Mouse (Mus musculus) thymus, adult 2 months (tissue): ENCODE measurements around the gene Oas1g. TPM values are rescaled to one million over a fixed set of nuclear protein-coding genes. Genes with fewer than 3 reads are reported as not detected.
A peak's percentile ranks its signal among the peaks of the same experiment; 100 is the strongest.

ENCODE experiments used
- DNase-seq: peaks from one replicate; pipeline ENCODE4 v3.0.0; 2021
- H3K27ac ChIP-seq: fragments of 200-500 bp; 2 replicates; pipeline ENCODE4 v1.5.1; 2012; ENCODE audit warnings: low read length, control low read depth; ENCODE audit not compliant: control insufficient read depth, insufficient read depth
- H3K27me3 ChIP-seq: fragments of 200-500 bp; 2 replicates; pipeline ENCODE4 v1.6.1; 2012; ENCODE audit warnings: mild to moderate bottlenecking, low read length, moderate library complexity, mixed read lengths; ENCODE audit not compliant: control insufficient read depth, insufficient read depth
- H3K36me3 ChIP-seq: fragments of 200-500 bp; 2 replicates; pipeline ENCODE4 v1.6.1; 2012; ENCODE audit warnings: mild to moderate bottlenecking, low read length, moderate library complexity; ENCODE audit not compliant: control insufficient read depth, insufficient read depth
- H3K4me1 ChIP-seq: fragments of 200-500 bp; replicated peaks from 2 replicates; pipeline ENCODE4 v1.6.1; 2012; ENCODE audit warnings: low read length; ENCODE audit not compliant: control insufficient read depth, insufficient read depth
- H3K4me3 ChIP-seq: fragments of 200-500 bp; 2 replicates; pipeline ENCODE4 v1.5.1; 2012; ENCODE audit warnings: mild to moderate bottlenecking, low read length, control low read depth, moderate library complexity; ENCODE audit not compliant: control insufficient read depth, insufficient read depth
- CTCF ChIP-seq: fragments of 200-500 bp; IDR thresholded peaks from 2 replicates; pipeline ENCODE4 v1.5.1; 2012; ENCODE audit warnings: mild to moderate bottlenecking, control low read depth, low read length, moderate library complexity, borderline replicate concordance; ENCODE audit not compliant: control insufficient read depth, poor library complexity, insufficient read depth; ENCODE audit errors: extremely low read depth
- POLR2A ChIP-seq: fragments of 200-500 bp; IDR thresholded peaks from 2 replicates; pipeline ENCODE4 v1.6.1; 2012; ENCODE audit warnings: mild to moderate bottlenecking, low read length, control low read depth, moderate library complexity; ENCODE audit not compliant: control insufficient read depth, poor library complexity, insufficient read depth; ENCODE audit errors: extremely low read depth
- WGBS: fragments of 180-500 bp; shearing (Covaris S2); methylation state at CpG from one replicate; pipeline ENCODE4 v1.1.7; 2018; 5-methylcytosine and 5-hydroxymethylcytosine counted together
- polyA plus RNA-seq: library from polyadenylated mRNA; depleted of rRNA; stranded (reverse); fragments of >200 nt; gene quantifications from 2 replicates; pipeline ENCODE4 v1.2.3, GENCODE M21; 2012

Oas1g gene
- polyA plus RNA-seq, 1 experiment, result 10.2 TPM

GRCm38 (mm10) chr5:120869436-120870015, 17.9 kb downstream of the Oas1g start:
- no peak for DNase-seq
- H3K4me3 ChIP-seq, result no peak overlapping the region
- no peaks in the 10 kb centered on the region for H3K36me3 ChIP-seq
- H3K27ac ChIP-seq, result no peak overlapping the region
- 89% methylated on average over 7 of the region's 7 CpGs for WGBS
- no peaks in the 10 kb centered on the region for H3K4me1 ChIP-seq
- no peaks in the 10 kb centered on the region for H3K27me3 ChIP-seq
- TF ChIP-seq POLR2A (no peak), CTCF (no peak)

- H3K27ac ChIP-seq, result no peak overlapping the region
- no peaks in the 10 kb centered on the region for H3K27me3 ChIP-seq
- no peaks in the 10 kb centered on the region for H3K4me1 ChIP-seq
- no peak overlapping the region for H3K4me3 ChIP-seq
- H3K36me3 ChIP-seq, result no peaks in the 10 kb centered on the region
- peak; percentile 25 for DNase-seq
- 81% methylated on average over 3 of the region's 3 CpGs for WGBS
- TF ChIP-seq CTCF (no peak), POLR2A (no peak)
Observed at GRCm38 (mm10) chr5:120865336-120865860, 22.0 kb downstream of the Oas1g start.

- Histone ChIP-seq H3K4me3 (no peak within 1 kb of the TSS), H3K36me3 (no peaks in the 10 kb centered on the region), H3K4me1 (no peaks in the 10 kb centered on the region), H3K27me3 (no peaks in the 10 kb centered on the region), H3K27ac (no peak within 1 kb of the TSS)
- 67% methylated on average over 4 of the region's 4 CpGs for WGBS
- TF ChIP-seq POLR2A (no peak), CTCF (no peak)
- no peak for DNase-seq
Observed at GRCm38 (mm10) chr5:120861121-120861520, 26.3 kb downstream of the Oas1g start, which contains the start of gene Oas1h. TSS of gene Oas1h (plus strand) at chr5:120861421.

GRCm38 (mm10) chr5:120859241-120859640, 28.2 kb downstream of the Oas1g start:
- 84% methylated on average over 2 of the region's 2 CpGs for WGBS
- no peaks in the 10 kb centered on the region for H3K4me1 ChIP-seq
- no peaks in the 10 kb centered on the region for H3K27me3 ChIP-seq
- H3K4me3 ChIP-seq, result no peak overlapping the region
- no peak for DNase-seq
- TF ChIP-seq CTCF, result no peak
- no peak for TF ChIP-seq POLR2A
- H3K27ac ChIP-seq, result no peak overlapping the region
- H3K36me3 ChIP-seq, result no peaks in the 10 kb centered on the region

- peak; percentile 47 for DNase-seq
- Histone ChIP-seq H3K36me3 (no peaks in the 10 kb centered on the region), H3K4me3 (no peak overlapping the region), H3K27me3 (no peaks in the 10 kb centered on the region), H3K27ac (no peak overlapping the region), H3K4me1 (no peaks in the 10 kb centered on the region)
- TF ChIP-seq POLR2A (no peak), CTCF (0 out of 2 replicates have a peak, but pooled peaks have one; percentile 51)
- 63% methylated on average over 3 of the region's 3 CpGs for WGBS
Observed at GRCm38 (mm10) chr5:120849601-120850136, 37.7 kb downstream of the Oas1g start.

- TF ChIP-seq POLR2A, result no peak
- TF ChIP-seq CTCF, result no peak
- H3K36me3 ChIP-seq, result no peaks in the 10 kb centered on the region
- H3K27me3 ChIP-seq, result no peaks in the 10 kb centered on the region
- no peak within 1 kb of the TSS for H3K27ac ChIP-seq
- H3K4me3 ChIP-seq, result no peak within 1 kb of the TSS
- H3K4me1 ChIP-seq, result no peaks in the 10 kb centered on the region
- 66% methylated on average over 4 of the region's 4 CpGs for WGBS
- DNase-seq, result no peak
Observed at GRCm38 (mm10) chr5:120847067-120847466, 40.3 kb downstream of the Oas1g start, which contains the start of gene Oas1f. TSS of gene Oas1f (plus strand) at chr5:120847367.
